Comparison of ENCODE assay signal across 17 mouse cellular contexts in genomic region chr4:134326859-134327530, GRCm38 (mm10). TPM values are rescaled to one million over a fixed set of nuclear protein-coding genes. Genes with fewer than 3 reads are reported as not detected.
A peak's percentile ranks its signal among the peaks of the same experiment; 100 is the strongest.
DNase-seq lines count a peak whose midpoint lies in the region; ATAC-seq lines count a peak whose summit lies in the region.
"Had no signal": no experiment of that assay in that cellular context is flagged by ENCODE, and none has a peak within 500 bp of the region (broad histone marks: within the 10 kb centered on the region; RNA-seq: fewer than 3 reads in every experiment).

No protein-coding gene starts in this region.

- no peaks in the 10 kb centered on the region for H3K9me3 ChIP-seq in neural tube, embryonic 11.5 days (ENCODE audit: control insufficient read depth, low read length)
- no peaks in the 10 kb centered on the region for H3K9me3 ChIP-seq in neural tube, embryonic 15.5 days (replicated peaks)
- H3K9me3 ChIP-seq in kidney, embryonic 14.5 days (ENCODE audit: control insufficient read depth, low read length): no peaks in the 10 kb centered on the region
- H3K9me3 ChIP-seq in stomach, embryonic 16.5 days (replicated peaks; ENCODE audit: control insufficient read depth, low read length): no peaks in the 10 kb centered on the region
- H3K9me3 ChIP-seq: midbrain, embryonic 12.5 days had no signal

- H3K4me1 ChIP-seq in neural tube, embryonic 11.5 days (ENCODE audit: control insufficient read depth, insufficient read depth, low read length): no peaks in the 10 kb centered on the region
- no peaks in the 10 kb centered on the region for H3K4me1 ChIP-seq in neural tube, embryonic 15.5 days
- H3K4me1 ChIP-seq in kidney, embryonic 14.5 days (ENCODE audit: control insufficient read depth, insufficient read depth, low read length): 0 out of 2 replicates have a peak, but pooled peaks cover 4% of the 10 kb centered on the region
- H3K4me1 ChIP-seq in stomach, embryonic 16.5 days (ENCODE audit: control insufficient read depth, insufficient read depth, low read length): no peaks in the 10 kb centered on the region

- H3K9ac ChIP-seq in neural tube, embryonic 11.5 days (ENCODE audit: low read length): no peak overlapping the region
- H3K9ac ChIP-seq in neural tube, embryonic 15.5 days (replicated peaks): no peak overlapping the region
- no peak overlapping the region for H3K9ac ChIP-seq in kidney, embryonic 14.5 days (ENCODE audit: low read depth, low read length)
- no peak overlapping the region for H3K9ac ChIP-seq in stomach, embryonic 16.5 days (ENCODE audit: low read length)
- H3K9ac ChIP-seq: liver, embryonic 14.5 days; midbrain, embryonic 12.5 days had no signal

- WGBS in neural tube, embryonic 11.5 days: 79% methylated on average over 5 of the region's 5 CpGs
- WGBS in neural tube, embryonic 15.5 days: 74% methylated on average over 5 of the region's 5 CpGs
- 64% methylated on average over 5 of the region's 5 CpGs for WGBS in kidney, embryonic 14.5 days
- 52% methylated on average over 5 of the region's 5 CpGs for WGBS in stomach, embryonic 16.5 days

- H3K4me3 ChIP-seq in neural tube, embryonic 11.5 days (ENCODE audit: low read depth, low read length): no peak overlapping the region
- no peak overlapping the region for H3K4me3 ChIP-seq in neural tube, embryonic 15.5 days (replicated peaks)
- H3K4me3 ChIP-seq in kidney, embryonic 14.5 days (ENCODE audit: low read length): no peak overlapping the region
- no peak overlapping the region for H3K4me3 ChIP-seq in stomach, embryonic 16.5 days (replicated peaks; ENCODE audit: low read length)
- H3K4me3 ChIP-seq: midbrain, embryonic 12.5 days had no signal

- no peak overlapping the region for H3K27ac ChIP-seq in neural tube, embryonic 11.5 days (ENCODE audit: low read depth, low read length)
- no peak overlapping the region for H3K27ac ChIP-seq in neural tube, embryonic 15.5 days (replicated peaks)
- H3K27ac ChIP-seq in kidney, embryonic 14.5 days (ENCODE audit: low read depth, low read length): peak overlapping the region; percentile 37; the same call in 1 of the 2 replicates
- no peak overlapping the region for H3K27ac ChIP-seq in stomach, embryonic 16.5 days (ENCODE audit: low read length)
- H3K27ac ChIP-seq: liver, embryonic 14.5 days; midbrain, embryonic 12.5 days had no signal

- peak; percentile 5 for DNase-seq in neural tube, embryonic 11.5 days (ENCODE audit: low spot score)
- DNase-seq in ZHBTc4 (ENCODE audit: low read depth, low spot score): peak; percentile 89
- DNase-seq in natural killer cell, adult 2 months (ENCODE audit: low spot score in 2 of 2): no peak
- DNase-seq in adrenal gland, adult 18-20 months (ENCODE audit: low spot score in 2 of 2): no peak
- DNase-seq: adrenal gland, adult 2 months; cerebellum, adult 9-11 months; heart, adult 11 months; heart, postnatal 10 days had no signal

- no peak overlapping the region for H3K4me2 ChIP-seq in neural tube, embryonic 11.5 days (ENCODE audit: low read depth)
- H3K4me2 ChIP-seq in neural tube, embryonic 15.5 days: no peak overlapping the region
- no peak overlapping the region for H3K4me2 ChIP-seq in kidney, embryonic 14.5 days (replicated peaks; ENCODE audit: low read depth, low read length)
- no peak overlapping the region for H3K4me2 ChIP-seq in stomach, embryonic 16.5 days (ENCODE audit: low read depth, low read length)
- H3K4me2 ChIP-seq: midbrain, embryonic 12.5 days had no signal

- H3K27me3 ChIP-seq in neural tube, embryonic 11.5 days (ENCODE audit: control insufficient read depth, insufficient read depth, low read length): no peaks in the 10 kb centered on the region
- no peaks in the 10 kb centered on the region for H3K27me3 ChIP-seq in neural tube, embryonic 15.5 days (replicated peaks)
- no peaks in the 10 kb centered on the region for H3K27me3 ChIP-seq in kidney, embryonic 14.5 days (ENCODE audit: control insufficient read depth, insufficient read depth, low read length)
- H3K27me3 ChIP-seq in stomach, embryonic 16.5 days (ENCODE audit: control insufficient read depth, insufficient read depth, low read length): no peaks in the 10 kb centered on the region
- H3K27me3 ChIP-seq: midbrain, embryonic 12.5 days; Patski had no signal

- no peak for ATAC-seq in neural tube, embryonic 11.5 days (ENCODE audit: insufficient read depth, low FRiP score, low TSS enrichment)
- ATAC-seq in neural tube, embryonic 15.5 days (ENCODE audit: low FRiP score): no peak
- no peak for ATAC-seq in kidney, embryonic 14.5 days (ENCODE audit: low FRiP score, low TSS enrichment)
- peak; percentile 55; the same call in 1 of the 2 replicates for ATAC-seq in stomach, embryonic 16.5 days (ENCODE audit: insufficient read depth, low FRiP score)
- ATAC-seq: CD4-positive, CD25-positive, alpha-beta regulatory T cell, adult 4 months; Patski had no signal

- no peaks in the 10 kb centered on the region for H3K36me3 ChIP-seq in neural tube, embryonic 11.5 days (ENCODE audit: control insufficient read depth, insufficient read depth, low read length)
- H3K36me3 ChIP-seq in neural tube, embryonic 15.5 days: no peaks in the 10 kb centered on the region
- H3K36me3 ChIP-seq in kidney, embryonic 14.5 days (ENCODE audit: control insufficient read depth, insufficient read depth, low read length): no peaks in the 10 kb centered on the region
- no peaks in the 10 kb centered on the region for H3K36me3 ChIP-seq in stomach, embryonic 16.5 days (ENCODE audit: control insufficient read depth, insufficient read depth, low read length)
- H3K36me3 ChIP-seq: midbrain, embryonic 12.5 days had no signal

RNA-seq across cellular contexts. Expression of gene Trim63, which starts 12.1 kb away (rescaled TPM):
- polyA plus RNA-seq in neural tube, embryonic 11.5 days (2014; fragmentation: Nextera tagmentation; extraction: Ambion mirVana): 0.87 and 1.6 TPM in 2 replicates
- polyA plus RNA-seq in neural tube, embryonic 15.5 days (2015; fragmentation: Nextera tagmentation; extraction: Ambion mirVana): 1.2 and 1.4 TPM in 2 replicates
- polyA plus RNA-seq in kidney, embryonic 14.5 days (2014; fragmentation: Nextera tagmentation; extraction: Ambion mirVana): 0.88 and 1.4 TPM in 2 replicates
- polyA plus RNA-seq in stomach, embryonic 16.5 days (2015; fragmentation: Nextera tagmentation; extraction: Ambion mirVana): 0.37 and 1.4 TPM in 2 replicates
- total RNA-seq in adrenal gland, adult 18-20 months (2021): under 1 TPM in 1 of 2 experiments, not detected in 1; 0.32 TPM
- total RNA-seq: adrenal gland, adult 2 months; layer of hippocampus, postnatal 25 days had no signal
- polyA plus RNA-seq: CD4-positive, CD25-positive, alpha-beta regulatory T cell, adult 4 months had no signal

RNA-seq across cellular contexts. Expression of gene Slc30a2, which starts 16.0 kb away (rescaled TPM):
- polyA plus RNA-seq in neural tube, embryonic 11.5 days (2014; fragmentation: Nextera tagmentation; extraction: Ambion mirVana): not detected in 2 replicates
- 0.14 and 0.20 TPM in 2 replicates for polyA plus RNA-seq in neural tube, embryonic 15.5 days (2015; fragmentation: Nextera tagmentation; extraction: Ambion mirVana)
- 0.09 and 0.11 TPM in 2 replicates for polyA plus RNA-seq in kidney, embryonic 14.5 days (2014; fragmentation: Nextera tagmentation; extraction: Ambion mirVana)
- 0.91 and 1.1 TPM in 2 replicates for polyA plus RNA-seq in stomach, embryonic 16.5 days (2015; fragmentation: Nextera tagmentation; extraction: Ambion mirVana)
- 10 to 100 TPM; 28.9 to 47.4 TPM for total RNA-seq in adrenal gland, adult 18-20 months (2021)
- polyA plus RNA-seq: limb, embryonic 11.5 days; Patski had no signal

RNA-seq across cellular contexts. Expression of gene Pdik1l, which starts 39.3 kb away (rescaled TPM):
- 21.6 and 23.1 TPM in 2 replicates for polyA plus RNA-seq in neural tube, embryonic 11.5 days (2014; fragmentation: Nextera tagmentation; extraction: Ambion mirVana)
- 32.1 and 33.9 TPM in 2 replicates for polyA plus RNA-seq in neural tube, embryonic 15.5 days (2015; fragmentation: Nextera tagmentation; extraction: Ambion mirVana)
- polyA plus RNA-seq in kidney, embryonic 14.5 days (2014; fragmentation: Nextera tagmentation; extraction: Ambion mirVana): 14.9 and 18.8 TPM in 2 replicates
- polyA plus RNA-seq in stomach, embryonic 16.5 days (2015; fragmentation: Nextera tagmentation; extraction: Ambion mirVana): 17.7 and 19.0 TPM in 2 replicates
- total RNA-seq in adrenal gland, adult 18-20 months (2021): 10 to 100 TPM; 14.0 to 22.5 TPM

RNA-seq across cellular contexts. Expression of gene Extl1, which starts 56.7 kb away (rescaled TPM):
- 0.24 and 0.37 TPM in 2 replicates for polyA plus RNA-seq in neural tube, embryonic 11.5 days (2014; fragmentation: Nextera tagmentation; extraction: Ambion mirVana)
- 0.75 and 1.2 TPM in 2 replicates for polyA plus RNA-seq in neural tube, embryonic 15.5 days (2015; fragmentation: Nextera tagmentation; extraction: Ambion mirVana)
- polyA plus RNA-seq in kidney, embryonic 14.5 days (2014; fragmentation: Nextera tagmentation; extraction: Ambion mirVana): 0.20 and 0.23 TPM in 2 replicates
- 1.7 and 2.1 TPM in 2 replicates for polyA plus RNA-seq in stomach, embryonic 16.5 days (2015; fragmentation: Nextera tagmentation; extraction: Ambion mirVana)
- total RNA-seq in adrenal gland, adult 18-20 months (2021): 1 to 10 TPM; 3.3 to 4.2 TPM

Comparison
In these comparisons a context has a peak if more than half of its experiments do, and no peak if none do; other contexts are left out.
1. DNase-seq: peak in neural tube, embryonic 11.5 days (single experiment) and ZHBTc4 (single experiment); none in natural killer cell, adult 2 months (0 of 2) and adrenal gland, adult 18-20 months (0 of 2).